Mouse (Mus musculus) neural tube, embryonic 12.5 days (tissue): ENCODE measurements around the gene Acap3. TPM values are rescaled to one million over a fixed set of nuclear protein-coding genes. Genes with fewer than 3 reads are reported as not detected.

Source experiments
- ATAC-seq: fragments of 200-750 bp; cut with Nextera tagmentation; 2 replicates; pipeline ENCODE4 v1.8.0; 2017; ENCODE audit warnings: low read depth, mild to moderate bottlenecking, moderate TSS enrichment, moderate library complexity; ENCODE audit not compliant: low FRiP score
- H3K27ac ChIP-seq: fragments of 300-500 bp; sonication (generic); 2 replicates; pipeline ENCODE4 v1.5.1; 2016
- H3K27me3 ChIP-seq: fragments of 300-500 bp; sonication (generic); replicated peaks from 2 replicates; pipeline ENCODE4 v1.6.1; 2016; ENCODE audit warnings: mild to moderate bottlenecking
- H3K36me3 ChIP-seq: fragments of 300-500 bp; sonication (generic); 2 replicates; pipeline ENCODE4 v1.6.1; 2016; ENCODE audit warnings: mild to moderate bottlenecking
- H3K4me1 ChIP-seq: fragments of 300-500 bp; sonication (generic); 2 replicates; pipeline ENCODE4 v1.6.1; 2016
- H3K4me2 ChIP-seq: fragments of 300-500 bp; sonication (generic); replicated peaks from 2 replicates; pipeline ENCODE4 v1.6.1; 2016; ENCODE audit warnings: mild to moderate bottlenecking
- H3K4me3 ChIP-seq: fragments of 300-500 bp; sonication (generic); 2 replicates; pipeline ENCODE4 v1.5.1; 2016
- H3K9ac ChIP-seq: fragments of 300-500 bp; sonication (generic); 2 replicates; pipeline ENCODE4 v1.6.1; 2016; ENCODE audit warnings: mild to moderate bottlenecking
- H3K9me3 ChIP-seq: fragments of 300-500 bp; sonication (generic); 2 replicates; pipeline ENCODE4 v1.6.1; 2016; ENCODE audit warnings: mild to moderate bottlenecking
- WGBS: fragments of 180-500 bp; shearing (Covaris S2); methylation state at CpG from one replicate; pipeline ENCODE4 v1.1.7; 2016; 5-methylcytosine and 5-hydroxymethylcytosine counted together
- microRNA-seq: library from miRNA; unstranded; fragments of <30 nt; microRNA quantifications from one replicate; pipeline ENCODE4, GENCODE M21; 2017
- polyA plus RNA-seq: library from polyadenylated mRNA; unstranded; fragments of >200 nt; fragmentation: Nextera tagmentation; extraction: Ambion mirVana; gene quantifications from 2 replicates; pipeline ENCODE4 v1.2.1, GENCODE M21; 2016

Gene Acap3
- polyA plus RNA-seq, 1 experiment from 2014 or later: 68.0 TPM

DNA sequence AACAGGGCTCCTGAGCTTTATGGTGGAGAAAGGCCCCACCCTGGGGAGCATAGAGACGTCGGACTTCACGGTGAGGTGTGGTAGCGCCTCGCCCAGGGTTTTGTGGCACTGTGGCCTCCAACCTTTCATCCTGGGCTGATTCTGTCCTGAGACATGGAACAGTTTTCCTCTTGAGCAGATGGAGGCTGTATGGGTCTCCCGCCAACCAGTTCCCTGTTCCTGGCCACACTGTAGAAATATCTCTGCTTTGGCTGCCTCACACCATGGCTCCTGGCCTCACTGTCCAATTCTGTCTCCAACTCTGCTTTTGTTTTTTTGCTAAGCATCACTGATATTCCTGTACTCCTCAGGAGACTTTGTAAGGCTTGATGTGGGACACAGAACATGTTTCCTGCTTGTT lies 63.9 kb downstream of the Acap3 start:
- 96% methylated on average over 6 of the region's 6 CpGs for WGBS

More for the DNA sequence above, 63.9 kb downstream of the Acap3 start:
- Histone ChIP-seq H3K4me3 (no peak overlapping the region), H3K4me2 (no peak overlapping the region), H3K9ac (no peak overlapping the region), H3K4me1 (no peaks in the 10 kb centered on the region), H3K27me3 (no peaks in the 10 kb centered on the region), H3K27ac (no peak overlapping the region), H3K36me3 (peaks cover 75% of the 10 kb centered on the region), H3K9me3 (no peaks in the 10 kb centered on the region)
- no peak for ATAC-seq

Small RNAs within 50 kb of the gene (microRNA-seq; reads per million reads assigned to microRNA genes)
- not detected for gene Gm22991

Other genes starting within 250 kb of the Acap3 start
- not detected in 2 replicates for gene Gm10563, start 246.4 kb upstream of the Acap3 start, polyA plus RNA-seq
- 3.9 and 4.3 TPM in 2 replicates for gene Mmp23, start 238.4 kb upstream of the Acap3 start, polyA plus RNA-seq
- 33.8 and 38.1 TPM in 2 replicates for gene Mib2, start 222.6 kb upstream of the Acap3 start, polyA plus RNA-seq
- gene Fndc10, start 197.5 kb upstream of the Acap3 start, polyA plus RNA-seq: 10.6 and 11.6 TPM in 2 replicates
- 151 and 160 TPM in 2 replicates for gene Ssu72, start 187.0 kb upstream of the Acap3 start, polyA plus RNA-seq
- gene Tmem240, start 157.0 kb upstream of the Acap3 start, polyA plus RNA-seq: 6.2 and 6.5 TPM in 2 replicates
- 85.2 and 90.7 TPM in 2 replicates for gene Atad3a, start 130.7 kb upstream of the Acap3 start, polyA plus RNA-seq
- 16.6 and 17.9 TPM in 2 replicates for gene Vwa1, start 117.1 kb upstream of the Acap3 start, polyA plus RNA-seq
- 0.56 and 0.86 TPM in 2 replicates for gene Tmem88b, start 105.9 kb upstream of the Acap3 start, polyA plus RNA-seq
- not detected in 2 replicates for gene Ankrd65, start 101.4 kb upstream of the Acap3 start, polyA plus RNA-seq
- 226 and 242 TPM in 2 replicates for gene Mrpl20, start 88.9 kb upstream of the Acap3 start, polyA plus RNA-seq
- 203 and 204 TPM in 2 replicates for gene Ccnl2, start 79.3 kb upstream of the Acap3 start, polyA plus RNA-seq
- 142 and 144 TPM in 2 replicates for gene Aurkaip1, start 60.5 kb upstream of the Acap3 start, polyA plus RNA-seq
- gene Mxra8, start 52.1 kb upstream of the Acap3 start, polyA plus RNA-seq: 26.7 and 27.1 TPM in 2 replicates
- gene Dvl1, start 44.4 kb upstream of the Acap3 start, polyA plus RNA-seq: 26.2 and 32.1 TPM in 2 replicates
- 0.28 and 0.56 TPM in 2 replicates for gene Tas1r3, start 28.5 kb upstream of the Acap3 start, polyA plus RNA-seq
- gene Cptp, start 22.4 kb upstream of the Acap3 start, polyA plus RNA-seq: 19.5 and 22.1 TPM in 2 replicates
- 77.0 TPM in 2 replicates for gene Ints11, start 22.3 kb upstream of the Acap3 start, polyA plus RNA-seq
- gene Pusl1, start within 50 bp of the Acap3 start, polyA plus RNA-seq: 46.6 and 52.0 TPM in 2 replicates
- 159 and 167 TPM in 2 replicates for gene Ube2j2, start 52.0 kb downstream of the Acap3 start, polyA plus RNA-seq
- gene C1qtnf12, start 70.5 kb downstream of the Acap3 start, polyA plus RNA-seq: 17.2 and 19.0 TPM in 2 replicates
- 20.2 and 20.6 TPM in 2 replicates for gene B3galt6, start 100.8 kb downstream of the Acap3 start, polyA plus RNA-seq
- 129 and 133 TPM in 2 replicates for gene Sdf4, start 101.0 kb downstream of the Acap3 start, polyA plus RNA-seq
- 0.52 and 0.81 TPM in 2 replicates for gene Tnfrsf4, start 122.0 kb downstream of the Acap3 start, polyA plus RNA-seq
- 1.6 and 2.0 TPM in 2 replicates for gene Tnfrsf18, start 134.3 kb downstream of the Acap3 start, polyA plus RNA-seq
- gene Ttll10, start 167.6 kb downstream of the Acap3 start, polyA plus RNA-seq: 0.20 TPM in 1 of 2 replicates, not detected in the other
- 42.4 and 45.6 TPM in 2 replicates for gene 9430015G10Rik, start 218.2 kb downstream of the Acap3 start, polyA plus RNA-seq
- 0.52 TPM in 2 replicates for gene Rnf223, start 238.7 kb downstream of the Acap3 start, polyA plus RNA-seq